Mouse (Mus musculus) G1E-ER4 (cell line): ENCODE data around the gene Mrtfa. TPM values are rescaled to one million over a fixed set of nuclear protein-coding genes. Genes with fewer than 3 reads are reported as not detected.

ENCODE experiments used
- GATA1 ChIP-seq: IDR thresholded peaks from one replicate; pipeline ENCODE4 v1.8.0; 2012; ENCODE audit warnings: low read length, inconsistent platforms
- polyA plus RNA-seq: library from polyadenylated mRNA; stranded (reverse); fragments of >175 nt; gene quantifications from 2 replicates; pipeline ENCODE4 v1.2.3, GENCODE M21; 2012

The Mrtfa gene
- polyA plus RNA-seq, 1 experiment, result 17.8 TPM

DNA sequence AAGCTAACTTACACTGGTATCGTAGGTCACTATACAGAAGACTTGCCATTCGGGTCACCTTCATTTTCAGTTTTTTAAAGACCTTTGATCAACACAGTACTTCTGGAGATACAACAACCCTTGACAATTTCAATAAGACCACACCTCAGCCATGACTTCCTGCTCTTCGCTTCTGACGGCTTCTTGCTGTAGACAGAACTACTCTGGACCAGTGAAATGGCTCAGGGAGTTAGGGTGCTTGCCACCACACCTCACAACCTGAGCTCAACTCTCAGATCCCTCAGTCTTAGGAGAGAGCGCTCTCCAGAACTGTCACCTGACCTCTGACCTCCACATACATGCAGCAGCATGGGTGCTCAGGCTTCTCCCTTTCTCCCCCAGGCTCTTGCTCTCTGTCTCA, 59.4 kb downstream of the Mrtfa start:
- no peak for TF ChIP-seq GATA1

DNA sequence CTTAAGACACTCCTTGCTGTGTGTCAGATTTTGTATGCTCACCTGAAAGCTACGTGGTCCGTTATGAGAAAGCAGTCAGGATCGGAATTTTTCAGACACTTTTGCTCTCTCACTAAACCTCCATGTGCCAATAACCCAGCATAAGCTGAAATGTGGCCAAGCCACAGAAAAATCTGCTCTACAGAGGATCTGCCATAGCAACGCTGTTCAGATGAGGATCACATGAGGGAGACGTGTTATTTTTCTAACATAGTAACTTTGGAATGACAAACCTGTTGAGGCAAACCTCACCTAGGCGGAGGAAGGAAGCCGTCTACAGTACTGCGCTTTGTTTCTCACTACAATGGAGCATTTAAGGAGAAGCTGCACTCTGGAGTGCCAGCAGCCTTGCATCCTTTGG, 60.6 kb downstream of the Mrtfa start:
- no peak for TF ChIP-seq GATA1

GRCm38 (mm10) chr15:81128155-81128838, 62.3 kb downstream of the Mrtfa start:
- TF ChIP-seq GATA1, result no peak

GRCm38 (mm10) chr15:81124282-81124681, 66.3 kb downstream of the Mrtfa start:
- TF ChIP-seq GATA1, result no peak

GRCm38 (mm10) chr15:81123122-81123521, 67.4 kb downstream of the Mrtfa start:
- TF ChIP-seq GATA1, result no peak

DNA sequence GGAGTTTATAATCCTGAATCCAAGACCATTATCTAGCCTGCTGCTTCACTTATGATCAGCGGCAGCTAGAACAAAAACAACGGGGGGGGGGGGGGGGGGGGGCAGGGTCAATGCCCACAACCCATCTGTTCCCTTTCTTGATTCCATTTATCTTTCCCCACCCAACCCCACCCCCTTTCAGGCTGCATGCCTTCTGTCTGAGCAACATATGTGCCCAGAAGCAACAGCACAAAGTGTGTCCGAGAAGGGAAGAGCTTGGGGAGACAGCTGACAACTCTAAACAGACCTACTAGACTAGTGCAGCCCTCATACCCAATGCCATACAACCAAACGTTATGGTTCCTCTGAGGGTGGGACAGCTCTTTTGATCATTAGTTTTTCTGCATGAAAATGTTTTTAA, 68.0 kb downstream of the Mrtfa start:
- TF ChIP-seq GATA1, result no peak

DNA sequence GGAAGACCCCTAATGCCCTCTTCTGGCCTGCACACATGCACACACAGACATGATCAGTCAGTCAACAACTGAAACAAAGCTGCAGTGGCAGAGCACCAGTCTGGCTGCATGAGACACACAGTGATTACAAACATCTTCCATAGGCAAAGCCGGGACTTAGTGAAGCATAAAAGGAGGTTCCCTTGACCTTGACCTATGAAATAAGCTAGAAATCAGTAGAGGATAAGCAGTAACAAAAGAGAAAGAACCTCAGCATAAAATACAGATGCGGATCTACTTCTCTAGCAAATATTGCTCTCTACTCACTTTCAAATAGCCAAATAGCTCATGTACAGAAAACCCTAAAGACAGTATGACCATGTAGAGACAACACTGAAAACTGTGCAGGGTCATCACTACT, 68.5 kb downstream of the Mrtfa start:
- TF ChIP-seq GATA1, result no peak

DNA sequence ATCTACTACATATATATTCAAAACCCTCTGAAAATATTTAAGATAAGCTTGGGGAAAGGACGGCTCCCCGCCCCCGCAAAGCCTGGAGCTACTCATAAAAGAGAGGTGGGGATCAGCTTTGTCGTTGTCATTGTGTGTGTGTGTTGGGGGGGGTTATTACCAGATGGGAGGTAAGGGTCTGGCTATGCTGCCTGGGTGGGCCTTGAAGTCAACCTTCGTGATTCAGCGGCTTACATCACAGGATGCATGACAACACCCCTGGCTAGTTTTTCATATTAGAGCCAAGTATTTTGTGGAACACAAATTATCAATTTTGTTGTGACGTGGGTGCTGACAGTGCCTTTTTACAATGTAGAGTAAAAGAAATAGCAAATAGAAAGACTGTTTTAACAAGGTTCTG, 69.6 kb downstream of the Mrtfa start:
- TF ChIP-seq GATA1, result no peak

DNA sequence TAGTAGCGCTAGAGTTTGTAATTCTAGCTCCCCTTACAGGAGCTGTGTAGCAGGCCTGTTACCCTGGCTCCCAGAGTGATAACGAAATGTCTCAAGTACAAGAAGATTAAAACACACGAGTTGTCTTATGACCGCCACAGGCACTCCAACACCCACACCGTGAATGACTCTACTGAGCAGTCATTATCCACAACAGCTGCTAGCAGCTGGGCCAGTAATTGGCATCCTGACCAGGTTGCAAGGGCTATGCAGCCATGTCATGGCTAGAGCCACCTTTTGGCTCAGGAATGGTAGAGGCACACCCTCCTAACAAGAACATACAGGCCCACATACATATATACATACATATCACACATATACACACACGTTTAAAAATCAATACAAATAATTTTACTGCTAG, 70.4 kb downstream of the Mrtfa start:
- no peak for TF ChIP-seq GATA1

GRCm38 (mm10) chr15:81118226-81118625, 72.3 kb downstream of the Mrtfa start:
- no peak for TF ChIP-seq GATA1

DNA sequence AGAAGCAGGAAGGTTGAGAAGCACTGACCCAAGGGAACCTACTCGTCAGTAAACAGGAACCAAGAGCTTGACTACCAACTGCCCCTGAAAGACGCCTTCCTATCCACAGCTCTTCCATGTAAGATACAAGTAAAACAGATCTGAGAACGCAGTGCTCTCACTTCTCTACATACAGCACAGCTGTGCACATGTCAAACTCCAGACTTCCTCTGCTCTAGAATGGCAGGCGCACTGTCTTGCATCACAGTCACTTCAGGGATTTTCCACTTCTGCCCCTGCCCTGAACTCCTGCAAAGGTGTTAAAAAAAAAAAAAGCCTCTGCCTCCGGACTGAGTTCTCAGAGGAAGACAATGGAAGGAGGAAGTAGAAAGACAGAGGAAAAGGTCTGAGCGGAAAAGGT, 78.0 kb downstream of the Mrtfa start:
- no peak for TF ChIP-seq GATA1

DNA sequence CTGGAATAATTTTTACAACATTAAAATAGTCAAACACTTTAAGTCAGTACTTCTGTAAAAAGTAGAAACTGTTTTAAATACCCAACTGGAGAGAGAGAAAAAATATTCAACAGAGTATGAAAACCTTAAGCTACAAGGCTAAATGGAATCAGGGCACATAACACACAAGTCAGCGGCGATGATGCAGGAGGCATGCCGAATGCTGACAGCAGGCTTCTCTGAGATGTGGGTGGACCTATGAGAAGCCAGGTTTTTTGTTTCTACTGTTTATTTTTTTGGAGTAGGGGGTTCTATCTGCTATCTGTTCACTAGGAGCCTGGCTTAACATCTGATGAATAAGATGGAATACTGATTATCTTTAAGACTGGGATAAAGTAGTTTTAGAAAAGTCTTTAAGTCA, 80.2 kb downstream of the Mrtfa start:
- TF ChIP-seq GATA1, result no peak

DNA sequence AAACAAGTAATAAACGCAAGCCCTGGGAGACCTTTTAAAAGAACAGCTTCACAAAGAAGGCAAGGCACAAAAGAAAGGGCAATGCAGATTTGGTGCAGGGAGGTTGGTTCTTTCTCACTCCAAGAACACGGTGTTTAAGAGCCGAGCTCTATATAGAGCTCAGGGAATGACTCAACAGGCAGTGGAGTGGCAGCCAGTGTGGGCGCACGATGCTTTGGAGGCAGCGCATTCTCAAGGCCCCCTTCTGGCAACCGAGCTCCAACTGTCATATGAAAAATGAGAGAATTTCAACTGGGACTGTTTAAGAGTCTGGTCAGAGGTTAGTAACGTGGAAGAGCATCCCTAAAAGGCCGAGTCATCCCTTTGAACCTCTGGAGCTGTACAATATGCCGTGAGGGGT, 84.6 kb downstream of the Mrtfa start:
- TF ChIP-seq GATA1, result no peak

GRCm38 (mm10) chr15:81104585-81105259, 85.8 kb downstream of the Mrtfa start:
- TF ChIP-seq GATA1, result no peak

GRCm38 (mm10) chr15:81103500-81103899, 87.1 kb downstream of the Mrtfa start:
- TF ChIP-seq GATA1, result no peak

GRCm38 (mm10) chr15:81102274-81102879, 88.2 kb downstream of the Mrtfa start:
- no peak for TF ChIP-seq GATA1

GRCm38 (mm10) chr15:81101316-81101715, 89.2 kb downstream of the Mrtfa start:
- TF ChIP-seq GATA1, result no peak
